Mouse (Mus musculus) midbrain, embryonic 13.5 days (tissue): ENCODE data around the gene Kdf1. TPM values are rescaled to one million over a fixed set of nuclear protein-coding genes. Genes with fewer than 3 reads are reported as not detected.

ENCODE experiments used
- ATAC-seq: fragments of 200-750 bp; cut with Nextera tagmentation; 2 replicates; pipeline ENCODE4 v1.8.0; 2017; ENCODE audit warnings: mild to moderate bottlenecking, moderate TSS enrichment, moderate library complexity
- H3K27ac ChIP-seq: fragments of 300-500 bp; sonication (generic); 2 replicates; pipeline ENCODE4 v1.5.1; 2015; ENCODE audit warnings: inconsistent platforms, mild to moderate bottlenecking, moderate library complexity
- H3K27me3 ChIP-seq: fragments of 300-500 bp; sonication (generic); 2 replicates; pipeline ENCODE4 v1.6.1; 2015; ENCODE audit warnings: mild to moderate bottlenecking, inconsistent platforms
- H3K36me3 ChIP-seq: fragments of 300-500 bp; sonication (generic); 2 replicates; pipeline ENCODE4 v1.6.1; 2015; ENCODE audit warnings: mild to moderate bottlenecking, inconsistent platforms
- H3K4me1 ChIP-seq: fragments of 300-500 bp; sonication (generic); replicated peaks from 2 replicates; pipeline ENCODE4 v1.6.1; 2015; ENCODE audit warnings: inconsistent platforms
- H3K4me2 ChIP-seq: fragments of 300-500 bp; sonication (generic); replicated peaks from 2 replicates; pipeline ENCODE4 v1.6.1; 2015; ENCODE audit warnings: moderate library complexity, mild to moderate bottlenecking, inconsistent platforms
- H3K4me3 ChIP-seq: fragments of 300-500 bp; sonication (generic); replicated peaks from 2 replicates; pipeline ENCODE4 v1.5.1; 2015; ENCODE audit warnings: mild to moderate bottlenecking, inconsistent platforms
- H3K9ac ChIP-seq: fragments of 300-500 bp; sonication (generic); replicated peaks from 2 replicates; pipeline ENCODE4 v1.6.1; 2015; ENCODE audit warnings: mild to moderate bottlenecking, inconsistent platforms
- H3K9me3 ChIP-seq: fragments of 300-500 bp; sonication (generic); 2 replicates; pipeline ENCODE4 v1.6.1; 2016; ENCODE audit warnings: mild to moderate bottlenecking, inconsistent platforms
- WGBS: fragments of 180-500 bp; shearing (Covaris S2); methylation state at CpG from one replicate; pipeline ENCODE4 v1.1.7; 2015; 5-methylcytosine and 5-hydroxymethylcytosine counted together
- polyA plus RNA-seq: library from polyadenylated mRNA; unstranded; fragments of >200 nt; fragmentation: Nextera tagmentation; extraction: Ambion mirVana; gene quantifications from 2 replicates; pipeline ENCODE4 v1.2.1, GENCODE M21; 2015

The Kdf1 gene
- polyA plus RNA-seq, 1 experiment from 2014 or later: 0.24 TPM

- WGBS: 95% methylated on average over 5 of the region's 5 CpGs
- Histone ChIP-seq H3K27me3 (no peaks in the 10 kb centered on the region), H3K27ac (no peak overlapping the region), H3K9ac (no peak overlapping the region), H3K4me3 (no peak overlapping the region), H3K9me3 (no peaks in the 10 kb centered on the region), H3K4me1 (no peaks in the 10 kb centered on the region), H3K4me2 (no peak overlapping the region), H3K36me3 (peaks cover 94% of the 10 kb centered on the region)
- no peak for ATAC-seq
These were observed 17.9 kb downstream of the Kdf1 start for GRCm38 (mm10) chr4:133536652-133537051.

GRCm38 (mm10) chr4:133545272-133546231 is 26.8 kb downstream of the Kdf1 start, which contains the start of gene Nudc:
TSS of gene Nudc (minus strand) at chr4:133545996.
- ATAC-seq: peak; percentile 99
- Histone ChIP-seq H3K4me2 (peak within 1 kb of the TSS; percentile 82), H3K27ac (peak within 1 kb of the TSS; percentile 72), H3K36me3 (peaks cover 19% of the 10 kb centered on the region), H3K27me3 (0 out of 2 replicates have a peak, but pooled peaks cover 5% of the 10 kb centered on the region), H3K4me1 (peaks cover 21% of the 10 kb centered on the region), H3K9ac (peak within 1 kb of the TSS; percentile 91), H3K4me3 (peak within 1 kb of the TSS; percentile 87), H3K9me3 (no peaks in the 10 kb centered on the region)
- WGBS: under 1% methylated on average over 58 of the region's 77 CpGs

- WGBS: 94% methylated on average over 1 of the region's 1 CpGs
- H3K27me3 ChIP-seq: peaks cover 10% of the 10 kb centered on the region; the same call in 1 of the 2 replicates
- H3K4me3 ChIP-seq: no peak overlapping the region
- H3K9me3 ChIP-seq: no peaks in the 10 kb centered on the region
- ATAC-seq: no peak
- H3K4me2 ChIP-seq: no peak overlapping the region
- H3K36me3 ChIP-seq: no peaks in the 10 kb centered on the region
- H3K9ac ChIP-seq: no peak overlapping the region
- no peak overlapping the region for H3K27ac ChIP-seq
- H3K4me1 ChIP-seq: no peaks in the 10 kb centered on the region
These were observed 33.3 kb downstream of the Kdf1 start for GRCm38 (mm10) chr4:133552029-133552428.

GRCm38 (mm10) chr4:133552768-133553447 is 34.1 kb downstream of the Kdf1 start, which contains the start of gene Nr0b2:
TSS of gene Nr0b2 (plus strand) at chr4:133553376.
- H3K9me3 ChIP-seq: no peaks in the 10 kb centered on the region
- H3K9ac ChIP-seq: no peak within 1 kb of the TSS
- H3K36me3 ChIP-seq: no peaks in the 10 kb centered on the region
- peaks cover 10% of the 10 kb centered on the region; the same call in 1 of the 2 replicates for H3K27me3 ChIP-seq
- no peak within 1 kb of the TSS for H3K4me2 ChIP-seq
- no peak for ATAC-seq
- no peak within 1 kb of the TSS for H3K4me3 ChIP-seq
- no peaks in the 10 kb centered on the region for H3K4me1 ChIP-seq
- 79% methylated on average over 10 of the region's 10 CpGs for WGBS
- no peak within 1 kb of the TSS for H3K27ac ChIP-seq

GRCm38 (mm10) chr4:133553448-133554330 is 34.9 kb downstream of the Kdf1 start:
- no peak overlapping the region for H3K27ac ChIP-seq
- no peak for ATAC-seq
- no peak overlapping the region for H3K4me2 ChIP-seq
- H3K4me3 ChIP-seq: no peak overlapping the region
- H3K36me3 ChIP-seq: no peaks in the 10 kb centered on the region
- WGBS: 76% methylated on average over 19 of the region's 19 CpGs
- no peaks in the 10 kb centered on the region for H3K9me3 ChIP-seq
- H3K27me3 ChIP-seq: peaks cover 10% of the 10 kb centered on the region; the same call in 1 of the 2 replicates
- no peaks in the 10 kb centered on the region for H3K4me1 ChIP-seq
- H3K9ac ChIP-seq: no peak overlapping the region

- WGBS: 42% methylated on average over 10 of the region's 10 CpGs
- Histone ChIP-seq H3K4me3 (no peak overlapping the region), H3K4me1 (no peaks in the 10 kb centered on the region), H3K27me3 (0 out of 2 replicates have a peak, but pooled peaks cover 2% of the 10 kb centered on the region), H3K27ac (no peak overlapping the region), H3K9ac (no peak overlapping the region), H3K36me3 (no peaks in the 10 kb centered on the region), H3K9me3 (no peaks in the 10 kb centered on the region), H3K4me2 (no peak overlapping the region)
- ATAC-seq: no peak
These were observed 38.4 kb downstream of the Kdf1 start for GRCm38 (mm10) chr4:133557041-133557717.

GRCm38 (mm10) chr4:133559846-133560245 is 41.1 kb downstream of the Kdf1 start:
- no peak for ATAC-seq
- no peaks in the 10 kb centered on the region for H3K27me3 ChIP-seq
- 78% methylated on average over 4 of the region's 4 CpGs for WGBS
- H3K4me3 ChIP-seq: no peak overlapping the region
- no peaks in the 10 kb centered on the region for H3K4me1 ChIP-seq
- peaks cover 5% of the 10 kb centered on the region for H3K9me3 ChIP-seq
- no peaks in the 10 kb centered on the region for H3K36me3 ChIP-seq
- no peak overlapping the region for H3K9ac ChIP-seq
- H3K27ac ChIP-seq: no peak overlapping the region
- H3K4me2 ChIP-seq: no peak overlapping the region

- Histone ChIP-seq H3K27ac (no peak overlapping the region), H3K36me3 (no peaks in the 10 kb centered on the region), H3K9me3 (peaks cover 5% of the 10 kb centered on the region), H3K4me3 (no peak overlapping the region), H3K4me1 (no peaks in the 10 kb centered on the region), H3K9ac (no peak overlapping the region), H3K4me2 (no peak overlapping the region), H3K27me3 (no peaks in the 10 kb centered on the region)
- ATAC-seq: no peak
- 81% methylated on average over 4 of the region's 4 CpGs for WGBS
These were observed 42.9 kb downstream of the Kdf1 start for GRCm38 (mm10) chr4:133561622-133562021.

GRCm38 (mm10) chr4:133563123-133563571 is 44.4 kb downstream of the Kdf1 start:
- Histone ChIP-seq H3K27ac (no peak overlapping the region), H3K4me2 (no peak overlapping the region), H3K9ac (no peak overlapping the region), H3K4me3 (no peak overlapping the region), H3K9me3 (peaks cover 5% of the 10 kb centered on the region), H3K36me3 (no peaks in the 10 kb centered on the region), H3K4me1 (no peaks in the 10 kb centered on the region), H3K27me3 (no peaks in the 10 kb centered on the region)
- WGBS: 73% methylated on average over 11 of the region's 11 CpGs
- no peak for ATAC-seq

GRCm38 (mm10) chr4:133567251-133567650 is 48.5 kb downstream of the Kdf1 start:
- Histone ChIP-seq H3K27ac (no peak overlapping the region), H3K9me3 (peaks cover 5% of the 10 kb centered on the region), H3K4me3 (no peak overlapping the region), H3K27me3 (no peaks in the 10 kb centered on the region), H3K36me3 (no peaks in the 10 kb centered on the region), H3K4me2 (no peak overlapping the region), H3K4me1 (no peaks in the 10 kb centered on the region), H3K9ac (no peak overlapping the region)
- 31% methylated on average over 8 of the region's 8 CpGs for WGBS
- ATAC-seq: no peak
